Mouse (Mus musculus) ES-Bruce4 (cell line): ENCODE results near the gene Spg11. TPM values are rescaled to one million over a fixed set of nuclear protein-coding genes. Genes with fewer than 3 reads are reported as not detected.
"Not testable (repeated sequence)": the region's sequence is repeated elsewhere in the genome, so short reads cannot be mapped to it uniquely, and the experiment has no call there.

Experiments
- H3K27ac ChIP-seq: 2 replicates; pipeline ENCODE4 v1.5.1; 2012; ENCODE audit warnings: low read length, inconsistent platforms; ENCODE audit not compliant: insufficient read depth
- H3K27me3 ChIP-seq: 2 replicates; pipeline ENCODE4 v1.6.1; 2012; ENCODE audit warnings: mild to moderate bottlenecking, low read length, inconsistent platforms; ENCODE audit not compliant: control insufficient read depth, poor library complexity, insufficient read depth, severe bottlenecking
- H3K36me3 ChIP-seq: 2 replicates; pipeline ENCODE4 v1.6.1; 2012; ENCODE audit warnings: inconsistent platforms, mild to moderate bottlenecking, low read length, moderate library complexity; ENCODE audit not compliant: control insufficient read depth, poor library complexity, insufficient read depth, severe bottlenecking
- H3K4me1 ChIP-seq: one replicate; pipeline ENCODE4 v1.8.1; 2011; ENCODE audit warnings: low read length; ENCODE audit not compliant: control insufficient read depth, insufficient read depth
- H3K4me3 ChIP-seq: 2 replicates; pipeline ENCODE4 v1.5.1; 2011; ENCODE audit warnings: low read depth, mild to moderate bottlenecking, low read length
- H3K9ac ChIP-seq: 2 replicates; pipeline ENCODE4 v1.6.1; 2012; ENCODE audit warnings: low read depth, mild to moderate bottlenecking, inconsistent platforms; ENCODE audit not compliant: poor library complexity, severe bottlenecking
- H3K9me3 ChIP-seq: replicated peaks from 2 replicates; pipeline ENCODE4 v1.6.1; 2012; ENCODE audit warnings: mild to moderate bottlenecking, low read length, inconsistent platforms; ENCODE audit not compliant: control insufficient read depth, poor library complexity, insufficient read depth, severe bottlenecking
- CTCF ChIP-seq: IDR thresholded peaks from one replicate; pipeline ENCODE4 v1.8.1; 2011; ENCODE audit warnings: low read depth, low read length
- EP300 ChIP-seq: IDR thresholded peaks from 2 replicates; pipeline ENCODE4 v1.6.1; 2011; ENCODE audit warnings: low read depth, low read length; ENCODE audit not compliant: insufficient read depth
- POLR2A ChIP-seq: IDR thresholded peaks from one replicate; pipeline ENCODE4 v1.8.1; 2011; ENCODE audit warnings: low read length; ENCODE audit not compliant: insufficient read depth
- polyA plus RNA-seq: library from polyadenylated mRNA; stranded (reverse); fragments of >200 nt; gene quantifications from 2 replicates; pipeline ENCODE4 v1.2.4, GENCODE M21; 2011; ENCODE audit warnings: low read depth; ENCODE audit not compliant: missing spikeins, insufficient read depth, insufficient read length

The Spg11 gene
- polyA plus RNA-seq, 1 experiment: 31.5 TPM

GRCm38 (mm10) chr2:122126765-122127347 is 8.7 kb upstream of the Spg11 start:
- H3K4me3 ChIP-seq: no peak overlapping the region
- H3K27ac ChIP-seq: peak overlapping the region; percentile 65
- no peaks in the 10 kb centered on the region for H3K27me3 ChIP-seq

GRCm38 (mm10) chr2:122125680-122126572 is 7.7 kb upstream of the Spg11 start:
- H3K27me3 ChIP-seq: no peaks in the 10 kb centered on the region
- no peaks in the 10 kb centered on the region for H3K9me3 ChIP-seq
- H3K4me3 ChIP-seq: peak overlapping the region; percentile 41
- H3K27ac ChIP-seq: peak overlapping the region; percentile 65
- no peak for TF ChIP-seq CTCF
- TF ChIP-seq EP300: peak; percentile 83
- TF ChIP-seq POLR2A: peak; percentile 17
- H3K9ac ChIP-seq: 0 out of 2 replicates have a peak overlapping the region, but pooled peaks have one; percentile 13
- no peaks in the 10 kb centered on the region for H3K36me3 ChIP-seq
- peaks cover 10% of the 10 kb centered on the region for H3K4me1 ChIP-seq

More at GRCm38 (mm10) chr2:122126765-122127347, 8.7 kb upstream of the Spg11 start:
- Histone ChIP-seq H3K9me3 (no peaks in the 10 kb centered on the region), H3K4me1 (peaks cover 10% of the 10 kb centered on the region), H3K9ac (0 out of 2 replicates have a peak overlapping the region, but pooled peaks have one; percentile 13), H3K36me3 (no peaks in the 10 kb centered on the region)
- no peak for TF ChIP-seq CTCF
- TF ChIP-seq POLR2A: no peak
- no peak for TF ChIP-seq EP300

- H3K9me3 ChIP-seq: no peaks in the 10 kb centered on the region
- peak overlapping the region; percentile 92 for H3K9ac ChIP-seq
- no peaks in the 10 kb centered on the region for H3K27me3 ChIP-seq
- no peak overlapping the region for H3K4me3 ChIP-seq
- H3K4me1 ChIP-seq: peaks cover 2% of the 10 kb centered on the region
- TF ChIP-seq POLR2A: no peak
- TF ChIP-seq CTCF: no peak
- TF ChIP-seq EP300: no peak
- H3K36me3 ChIP-seq: peaks cover 8% of the 10 kb centered on the region
- H3K27ac ChIP-seq: no peak overlapping the region
These were observed 1.3 kb downstream of the Spg11 start for GRCm38 (mm10) chr2:122116888-122117287.

DNA sequence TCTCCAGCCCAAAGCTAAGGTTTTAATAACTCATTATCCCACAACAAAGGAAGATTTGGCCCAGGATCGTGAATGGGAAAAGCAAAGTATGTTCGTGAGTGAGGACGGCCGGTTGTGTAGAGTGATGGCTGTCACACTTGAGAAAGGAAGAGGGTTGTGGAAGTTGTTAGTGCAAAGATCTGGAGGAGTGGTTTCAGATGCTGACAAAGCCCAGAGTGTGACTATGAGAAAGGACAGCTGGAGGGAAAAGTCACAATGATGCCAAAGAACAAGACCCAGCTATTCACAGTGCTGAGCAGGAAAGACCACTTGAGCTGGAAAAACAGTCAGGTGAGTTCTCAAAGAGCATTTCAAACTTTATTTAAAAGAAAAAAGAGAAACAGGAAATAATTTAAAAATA is 8.5 kb downstream of the Spg11 start:
- no peak overlapping the region for H3K27ac ChIP-seq
- H3K9me3 ChIP-seq: no peaks in the 10 kb centered on the region
- no peaks in the 10 kb centered on the region for H3K4me1 ChIP-seq
- no peak overlapping the region for H3K4me3 ChIP-seq
- TF ChIP-seq EP300: no peak
- TF ChIP-seq CTCF: no peak
- peaks cover 14% of the 10 kb centered on the region for H3K36me3 ChIP-seq
- H3K27me3 ChIP-seq: no peaks in the 10 kb centered on the region
- H3K9ac ChIP-seq: no peak overlapping the region

DNA sequence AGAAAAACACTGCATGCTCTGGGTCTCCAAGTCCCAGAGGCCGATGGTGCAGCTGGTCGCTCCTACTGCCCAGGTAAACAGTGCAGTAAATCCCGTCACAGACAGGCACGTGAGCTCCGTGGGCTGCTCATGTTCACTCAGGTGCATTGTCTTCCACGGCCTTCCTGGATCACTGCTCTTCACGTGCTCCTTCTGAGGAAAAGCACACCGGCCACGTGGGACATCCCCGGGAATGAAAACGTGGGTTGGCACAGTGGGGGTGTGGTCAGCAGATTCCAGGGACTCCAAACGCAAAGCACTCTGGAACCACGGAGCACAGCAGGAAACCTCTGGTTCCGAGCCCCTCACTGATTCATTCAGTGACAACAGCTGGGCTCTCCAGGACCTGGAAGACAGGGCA is 10.1 kb downstream of the Spg11 start:
- Histone ChIP-seq H3K27me3 (no peaks in the 10 kb centered on the region), H3K9ac (no peak overlapping the region), H3K36me3 (peaks cover 6% of the 10 kb centered on the region; the same call in 1 of the 2 replicates), H3K4me1 (no peaks in the 10 kb centered on the region), H3K9me3 (no peaks in the 10 kb centered on the region), H3K27ac (no peak overlapping the region), H3K4me3 (no peak overlapping the region)
- TF ChIP-seq POLR2A: no peak
- TF ChIP-seq CTCF: no peak
- no peak for TF ChIP-seq EP300

DNA sequence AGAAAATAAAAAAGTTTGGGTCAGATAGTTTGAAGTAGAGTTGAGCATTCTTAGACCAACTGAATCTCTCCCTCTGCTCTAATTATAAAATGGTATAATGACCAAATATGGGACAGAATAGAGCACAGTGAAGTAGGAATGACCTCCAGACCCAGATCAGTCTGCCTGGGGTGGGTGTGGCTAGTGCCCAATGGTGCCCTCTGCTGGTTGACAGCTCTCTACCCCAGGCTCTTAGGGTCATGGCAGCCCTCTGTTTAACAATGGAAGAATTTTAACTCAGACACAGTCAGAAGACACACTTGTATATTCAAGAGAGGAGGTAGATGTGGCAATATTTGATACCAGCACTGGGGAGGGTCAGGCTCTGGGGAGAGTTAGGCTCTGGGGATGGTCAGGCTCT is 16.1 kb downstream of the Spg11 start:
- TF ChIP-seq POLR2A (no peak), EP300 (no peak), CTCF (peak; percentile 39)
- Histone ChIP-seq H3K9me3 (no peaks in the 10 kb centered on the region), H3K4me1 (no peaks in the 10 kb centered on the region), H3K27ac (no peak overlapping the region), H3K36me3 (peaks cover 20% of the 10 kb centered on the region), H3K4me3 (no peak overlapping the region), H3K27me3 (no peaks in the 10 kb centered on the region), H3K9ac (no peak overlapping the region)

DNA sequence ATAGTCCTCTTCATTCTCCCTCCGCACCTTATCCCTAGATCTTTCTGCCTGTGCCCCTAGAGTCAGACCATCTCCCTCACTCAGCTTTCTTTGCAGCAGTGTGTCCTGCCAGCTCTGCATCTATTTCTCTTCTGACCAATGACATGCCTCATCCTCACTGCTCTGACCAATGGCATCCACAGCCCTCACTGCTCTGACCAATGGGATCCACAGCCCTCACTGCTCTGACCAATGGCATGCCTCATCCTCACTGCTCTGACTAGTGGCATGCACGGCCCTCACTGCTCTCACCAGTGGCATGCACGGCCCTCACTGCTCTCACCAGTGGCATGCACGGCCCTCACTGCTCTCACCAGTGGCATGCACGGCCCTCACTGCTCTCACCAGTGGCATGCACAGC is 20.5 kb downstream of the Spg11 start:
- not testable (repeated sequence) for H3K4me1 ChIP-seq, H3K27ac ChIP-seq, H3K9ac ChIP-seq, H3K9me3 ChIP-seq, H3K27me3 ChIP-seq, H3K4me3 ChIP-seq
- H3K36me3 ChIP-seq: peaks cover 42% of the 10 kb centered on the region
